Mouse (Mus musculus) brain, embryonic 18.5 days (tissue): Measurements from ENCODE around the gene Mynn.
"Not testable (repeated sequence)": the region's sequence is repeated elsewhere in the genome, so short reads cannot be mapped to it uniquely, and the experiment has no call there.

Experiments used
- DNase-seq: peaks from one replicate; pipeline ENCODE4 v3.0.0-alpha.2; 2012; ENCODE audit warnings: low read depth, low spot score

Mynn gene

DNA sequence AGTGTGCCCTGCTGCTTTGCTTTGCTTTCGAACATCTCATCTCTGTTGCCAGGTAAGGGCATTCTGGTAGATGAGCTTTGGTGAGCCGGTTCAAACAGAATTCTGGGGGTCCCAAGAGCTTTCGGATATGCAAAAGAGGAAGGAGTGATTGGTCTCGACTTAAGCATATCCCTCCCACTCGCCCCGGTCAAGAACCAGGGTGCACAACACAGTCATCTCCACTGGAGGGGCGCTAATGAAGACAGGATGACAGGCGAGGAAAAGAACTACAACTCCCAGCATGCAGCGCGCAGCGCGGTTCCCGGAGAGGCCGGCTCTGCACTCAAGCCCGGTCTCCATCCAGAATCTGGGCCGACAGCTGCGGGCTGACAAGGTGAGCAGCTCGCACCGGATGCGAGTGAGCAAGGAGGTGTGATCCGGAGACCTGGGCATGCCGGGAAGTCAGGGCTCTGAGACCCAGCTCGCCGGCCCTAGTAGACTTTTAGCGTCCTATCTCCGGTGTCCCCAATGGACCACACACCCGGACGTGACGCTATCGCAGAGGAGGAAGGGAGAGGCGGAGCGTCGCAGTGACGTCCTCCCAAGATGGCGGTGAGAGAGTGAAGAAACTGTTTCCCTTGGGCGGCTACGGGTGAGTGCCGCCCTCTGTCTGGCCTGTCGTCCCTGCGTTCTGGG, at the start of gene Mynn:
Gene Mynn, plus strand, starts transcription at position 1 of the 675 bp plus-strand sequence.
- DNase-seq = peak; percentile 94

DNA sequence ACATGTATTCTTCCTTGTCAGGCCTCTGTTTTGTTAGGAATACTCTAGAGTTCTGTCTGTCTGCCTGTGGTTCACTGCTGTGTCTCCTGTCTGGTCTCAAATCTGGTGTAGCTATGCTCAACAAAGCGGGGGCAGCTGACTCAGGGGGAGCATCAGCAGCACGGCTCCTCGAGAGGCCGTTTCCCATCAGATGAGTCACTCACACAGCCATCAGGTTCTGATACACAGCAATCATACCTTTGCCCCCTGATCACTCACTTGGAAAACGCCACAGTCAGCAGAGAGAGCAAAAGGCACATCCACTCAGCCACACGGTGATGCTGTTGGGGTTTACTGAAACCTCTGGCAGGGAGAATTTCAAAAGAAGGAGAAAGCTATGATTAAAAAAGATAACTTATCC, 48.1 kb upstream of the Mynn start:
- no peak for DNase-seq

DNA sequence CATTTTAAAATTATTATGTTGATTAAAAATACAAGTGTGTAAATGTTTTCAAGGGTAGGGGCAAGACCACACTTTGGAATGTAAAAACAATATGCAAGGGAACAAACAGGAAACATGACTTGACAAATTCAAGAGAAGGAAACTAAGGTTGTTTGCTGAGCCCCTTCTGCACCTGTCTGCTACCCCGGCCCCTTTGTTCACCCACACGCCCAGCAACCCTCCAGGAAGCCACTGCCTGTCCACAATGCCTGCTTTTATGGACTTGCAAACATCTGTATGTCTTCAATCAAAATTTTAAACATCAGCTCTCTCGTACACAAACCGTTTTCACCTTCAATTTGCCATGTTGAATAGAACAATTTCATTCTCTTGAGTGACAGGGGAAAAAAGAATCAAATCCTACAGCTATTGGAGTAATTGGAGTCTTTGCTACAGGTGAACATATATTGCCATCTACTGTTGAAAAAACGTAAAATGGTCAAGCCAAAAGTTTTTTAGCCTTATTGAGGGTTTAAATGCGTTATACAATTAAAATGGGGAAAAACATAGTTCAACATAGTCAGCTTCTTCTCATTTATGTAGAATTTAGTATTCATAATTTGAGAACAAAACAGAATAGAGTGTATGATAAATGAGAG, 41.1 kb upstream of the Mynn start:
- DNase-seq = no peak

DNA sequence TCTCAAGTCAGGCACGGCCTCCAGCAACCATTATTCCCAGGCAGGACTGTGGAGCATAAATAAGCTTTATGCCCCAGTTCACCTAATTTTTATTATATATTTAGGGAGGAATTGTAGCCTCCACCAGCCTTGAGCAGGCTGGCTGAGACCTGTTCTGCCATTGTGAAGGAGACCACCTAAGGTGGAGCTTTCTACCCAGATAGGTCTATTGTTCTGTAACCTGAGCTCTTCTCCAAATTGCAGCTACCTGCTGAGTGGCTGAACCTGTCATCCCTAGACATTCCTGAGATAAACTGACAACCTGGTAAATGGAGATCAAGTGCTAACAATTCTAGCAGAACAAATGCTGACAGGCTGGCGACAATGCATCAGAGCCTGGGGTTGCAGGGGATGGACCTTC, 35.5 kb upstream of the Mynn start:
- not testable (repeated sequence) for DNase-seq

DNA sequence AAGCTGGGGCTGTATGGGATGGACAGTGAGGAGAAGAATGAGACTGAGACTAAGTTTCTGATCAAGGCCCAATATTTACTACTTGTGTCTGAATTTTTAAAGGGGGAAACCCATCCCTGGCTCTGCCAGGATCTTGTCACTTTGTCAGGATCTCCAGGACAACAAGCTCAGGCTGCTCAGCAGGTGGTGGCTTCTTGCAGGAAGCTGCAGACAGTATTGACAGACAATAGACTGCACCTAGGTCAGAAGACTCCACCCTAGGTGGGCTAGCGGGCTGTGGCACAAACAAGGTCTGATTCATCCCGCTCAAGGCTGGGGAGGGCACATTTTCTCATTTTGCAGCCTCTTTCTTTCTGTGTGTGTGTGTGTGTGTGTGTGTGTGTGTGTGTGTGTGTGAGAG, 28.3 kb upstream of the Mynn start:
- DNase-seq = no peak

DNA sequence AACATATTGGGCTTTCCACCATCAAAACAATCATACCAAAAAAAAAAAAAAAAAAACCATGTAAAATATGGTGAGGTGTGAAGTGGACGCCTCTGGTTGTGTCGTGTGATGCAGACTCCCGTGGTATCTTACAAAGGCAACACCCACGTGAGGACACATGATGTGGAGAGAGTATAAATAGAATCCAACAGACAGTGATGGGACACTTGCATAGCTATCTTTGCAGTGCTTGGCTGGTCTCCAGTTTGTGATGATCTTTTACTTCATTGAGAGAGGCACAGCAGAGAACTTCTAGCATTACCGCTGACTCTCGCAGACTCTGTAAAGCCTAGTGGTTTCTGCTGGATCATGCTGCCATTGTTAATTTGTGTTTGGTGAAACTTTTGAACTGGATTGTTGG, 13.0 kb upstream of the Mynn start:
- DNase-seq = no peak

DNA sequence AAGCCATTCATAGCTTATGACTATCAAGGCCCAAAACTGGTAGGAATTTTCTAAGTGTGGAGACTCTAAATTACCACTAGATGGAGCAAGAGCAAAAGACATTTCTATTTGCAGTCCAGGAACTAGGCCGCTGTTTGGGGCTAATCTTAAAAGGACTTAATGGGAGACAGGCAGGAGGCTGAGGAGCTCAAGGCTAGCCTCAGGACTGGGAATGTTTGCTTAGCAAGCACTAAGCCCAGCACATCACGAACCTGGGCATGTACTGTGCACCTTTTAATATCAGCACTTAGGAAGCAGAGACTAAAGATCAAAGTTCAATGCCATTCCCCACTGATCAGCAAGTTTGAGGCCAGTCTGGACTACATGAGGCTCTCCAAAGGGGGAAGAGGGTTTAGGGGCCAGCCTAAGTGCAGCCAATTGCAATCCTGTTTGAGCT, 9.4 kb upstream of the Mynn start:
- no peak for DNase-seq

DNA sequence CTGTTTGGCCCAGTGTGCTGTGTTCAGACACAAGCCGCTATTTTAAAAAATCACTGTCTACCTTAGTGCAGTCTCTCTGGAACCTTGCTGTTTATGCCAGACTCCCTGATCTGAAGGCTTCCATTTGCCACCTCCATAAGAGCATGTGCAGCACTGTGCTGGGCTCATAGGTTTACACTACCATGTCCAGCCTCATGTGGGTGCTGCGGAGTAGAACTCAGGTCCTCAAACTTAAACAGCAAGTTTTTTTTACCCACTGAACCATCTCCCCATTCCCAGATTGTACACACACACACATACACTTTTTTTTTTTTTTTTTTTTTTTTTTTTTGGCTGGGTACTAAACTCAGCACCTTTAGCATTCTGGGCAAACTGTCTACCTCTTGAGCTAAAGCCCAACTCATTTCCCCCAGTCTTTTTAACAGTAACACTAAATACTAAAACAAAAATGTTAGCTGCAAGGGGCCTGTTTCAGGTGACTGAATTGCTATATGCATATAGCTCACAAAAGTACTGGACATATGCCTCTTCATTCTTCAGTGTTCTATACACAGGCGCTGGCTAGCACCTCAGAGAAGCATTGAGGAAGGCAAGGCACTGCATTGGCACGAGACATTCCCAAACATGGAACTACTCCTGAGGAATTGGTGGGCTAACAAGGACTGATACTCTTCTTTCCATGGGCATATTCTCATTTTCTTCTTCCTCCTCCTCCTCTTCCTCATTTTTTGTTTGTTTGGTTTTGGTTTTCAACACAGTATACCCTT, 8.0 kb upstream of the Mynn start:
- DNase-seq = no peak

DNA sequence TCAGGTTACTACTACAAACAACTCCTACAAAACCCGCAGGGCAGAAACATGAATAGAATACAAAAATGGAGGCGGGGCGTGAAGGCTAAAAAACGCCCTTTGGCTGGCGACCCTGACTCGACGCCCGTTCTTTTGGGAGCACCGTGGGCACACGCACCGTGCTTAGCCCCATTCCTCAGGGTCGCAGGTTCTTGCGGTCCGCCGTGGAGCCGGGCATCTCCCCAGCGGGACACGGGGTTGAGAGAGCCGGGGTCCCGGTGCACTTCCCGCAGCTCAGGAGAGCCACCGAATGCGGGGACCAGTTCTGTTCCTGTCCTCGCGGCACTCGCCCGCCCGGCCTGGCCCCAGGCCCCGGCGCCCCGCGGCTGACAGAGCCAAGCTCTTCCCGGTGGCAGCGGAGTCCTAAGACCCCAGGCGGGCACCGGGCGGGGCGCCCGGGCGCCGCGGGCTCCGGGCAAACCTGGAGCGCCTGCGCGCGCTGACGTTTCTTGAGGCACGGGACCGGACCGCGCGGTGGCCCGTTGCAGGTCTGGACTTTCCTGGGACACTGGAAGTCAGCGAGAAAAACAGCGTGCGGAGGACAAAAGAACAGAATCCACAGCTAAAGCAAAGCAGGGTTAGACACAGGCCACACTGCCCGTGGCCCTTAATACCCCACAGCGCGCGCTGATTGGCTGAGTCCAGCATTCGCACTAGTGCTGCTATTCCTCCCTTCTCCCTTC, 6.6 kb upstream of the Mynn start:
- no peak for DNase-seq

DNA sequence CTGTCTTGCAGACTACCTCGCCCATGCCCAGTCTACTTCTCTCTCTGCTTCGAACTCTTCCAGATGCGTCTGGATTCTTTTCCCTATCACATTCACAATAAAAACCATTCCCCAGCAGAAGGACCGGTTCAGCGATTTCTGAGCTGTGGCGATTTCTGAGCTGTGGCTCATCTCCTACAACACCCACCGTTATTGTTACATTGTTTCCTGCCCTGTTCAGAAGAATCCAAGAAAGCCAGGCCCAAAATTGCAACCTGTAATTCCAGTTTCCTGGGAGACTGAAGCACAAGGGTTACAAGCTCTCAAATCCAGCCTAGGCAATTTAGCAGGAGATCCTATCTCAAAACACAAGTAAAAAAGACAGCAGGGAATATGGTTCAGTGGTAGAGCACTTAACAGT, 4.6 kb upstream of the Mynn start:
- no peak for DNase-seq

DNA sequence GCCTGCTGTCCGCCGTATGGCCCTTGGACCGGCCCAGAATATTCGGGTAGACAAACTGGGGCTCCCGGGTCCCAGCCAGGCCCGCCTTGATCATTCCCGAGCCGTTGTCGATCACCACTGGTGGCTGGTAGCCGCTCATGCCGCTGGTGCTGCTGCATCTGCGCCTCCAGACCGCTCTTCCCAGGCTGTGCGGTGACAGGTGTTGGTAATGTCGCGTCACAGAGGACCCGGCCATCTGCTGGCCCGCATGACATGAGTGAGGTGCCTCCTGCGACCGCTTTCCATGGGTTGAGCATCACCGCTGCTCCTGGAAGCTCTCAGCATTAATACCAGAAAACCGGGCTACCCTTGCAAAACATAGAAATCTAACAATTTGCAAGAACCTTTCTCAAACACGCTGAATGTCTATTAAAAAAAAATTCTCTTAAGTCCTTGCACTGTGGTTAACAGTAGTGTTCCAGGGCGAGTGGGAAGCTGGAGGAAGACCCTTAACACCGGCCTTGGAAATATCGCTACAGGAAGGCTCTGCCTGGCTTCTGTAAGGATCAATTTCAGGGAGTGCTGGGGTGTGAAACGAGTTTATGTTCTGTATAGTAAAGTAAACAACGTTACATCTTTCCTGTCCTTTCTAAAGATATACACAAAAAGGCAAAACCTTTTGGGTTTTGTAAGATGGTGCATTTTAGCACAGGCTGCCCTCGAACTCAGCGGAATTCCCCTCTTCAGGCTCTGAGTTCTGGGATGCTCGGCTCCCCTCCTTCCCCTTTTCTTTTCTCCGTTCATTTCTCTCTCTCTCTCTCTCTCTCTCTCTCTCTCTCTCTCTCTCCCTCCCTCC, 1.9 kb upstream of the Mynn start, which contains the start of gene Actrt3:
Gene Actrt3, minus strand, starts transcription at position 229 of the 835 bp plus-strand sequence.
- DNase-seq = no peak

DNA sequence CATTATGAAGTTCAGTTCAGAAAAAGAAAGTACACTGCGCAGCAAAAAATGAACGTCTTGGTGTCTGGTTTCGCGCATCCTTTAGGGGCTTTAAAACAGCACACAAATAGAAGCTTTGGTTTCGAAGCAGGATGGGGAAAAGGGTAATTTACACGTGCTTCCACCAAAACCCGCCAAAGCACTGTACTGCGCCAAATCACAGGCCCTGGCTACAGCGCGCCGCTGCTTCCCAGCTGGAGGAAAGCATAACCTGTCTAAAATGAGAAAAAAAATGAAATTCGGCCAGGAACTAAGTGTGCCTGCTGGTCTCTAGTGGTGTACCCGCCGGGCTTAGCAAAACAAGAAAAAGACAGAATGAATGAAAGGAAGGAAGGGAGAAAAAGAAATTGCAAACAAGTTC, 1.1 kb upstream of the Mynn start:
- DNase-seq = no peak

DNA sequence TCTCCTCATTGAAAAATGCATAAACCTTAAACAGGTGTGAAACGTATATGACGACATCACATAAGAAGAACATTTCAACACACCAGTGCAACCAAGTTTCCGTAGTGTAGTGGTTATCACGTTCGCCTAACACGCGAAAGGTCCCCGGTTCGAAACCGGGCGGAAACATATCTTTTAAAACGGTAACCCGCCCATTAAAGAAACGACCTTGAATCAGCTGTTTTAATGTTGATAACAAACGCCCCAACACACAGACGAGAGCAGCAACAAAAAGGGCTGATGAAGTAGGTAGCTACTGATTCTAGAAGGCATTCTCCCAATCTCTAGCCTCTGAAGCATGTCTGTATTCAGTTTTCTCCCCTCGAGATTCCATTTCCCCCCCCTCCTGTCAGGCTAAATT, 690 bp upstream of the Mynn start:
- peak; percentile 57 for DNase-seq

DNA sequence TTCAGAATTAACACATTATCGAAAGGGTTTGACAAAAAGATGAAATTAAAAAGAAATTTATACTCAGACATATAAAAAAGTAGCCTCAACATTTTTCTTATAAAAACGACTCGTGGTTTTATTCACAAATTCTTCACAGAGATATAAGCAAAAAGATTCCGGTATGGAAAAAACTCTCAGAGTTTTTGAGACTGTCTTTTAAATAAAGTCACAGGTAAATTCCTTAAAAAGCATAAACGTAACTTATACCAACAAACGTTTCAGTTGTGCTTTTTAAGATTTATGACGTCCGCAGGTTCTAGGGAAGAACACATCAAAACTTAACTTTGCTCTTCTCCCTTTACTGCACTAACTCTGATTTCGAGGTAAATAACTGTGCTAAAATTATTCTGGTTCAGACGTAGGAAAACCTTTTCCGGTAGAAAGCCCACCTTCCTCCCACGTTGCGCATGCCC, 228 bp upstream of the Mynn start:
- DNase-seq = no peak

DNA sequence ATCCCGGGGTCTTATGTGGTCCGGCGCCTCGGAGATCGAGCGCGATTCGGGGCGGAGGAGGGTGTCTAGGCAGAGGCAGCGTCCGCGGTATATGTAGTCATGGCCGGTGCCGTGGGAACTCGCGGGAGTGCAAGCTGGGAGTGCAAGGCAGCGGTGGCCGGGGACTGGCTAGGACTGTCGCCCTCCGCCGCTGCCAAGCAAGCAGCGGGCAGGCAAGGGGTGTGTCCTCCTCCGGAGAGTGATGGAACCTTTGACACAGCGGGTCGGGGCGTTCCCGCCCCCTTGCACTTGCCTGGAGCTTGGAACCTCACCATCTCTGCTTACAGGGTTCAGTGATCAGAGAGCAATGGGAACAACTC, 854 bp downstream of the Mynn start:
- no peak for DNase-seq

DNA sequence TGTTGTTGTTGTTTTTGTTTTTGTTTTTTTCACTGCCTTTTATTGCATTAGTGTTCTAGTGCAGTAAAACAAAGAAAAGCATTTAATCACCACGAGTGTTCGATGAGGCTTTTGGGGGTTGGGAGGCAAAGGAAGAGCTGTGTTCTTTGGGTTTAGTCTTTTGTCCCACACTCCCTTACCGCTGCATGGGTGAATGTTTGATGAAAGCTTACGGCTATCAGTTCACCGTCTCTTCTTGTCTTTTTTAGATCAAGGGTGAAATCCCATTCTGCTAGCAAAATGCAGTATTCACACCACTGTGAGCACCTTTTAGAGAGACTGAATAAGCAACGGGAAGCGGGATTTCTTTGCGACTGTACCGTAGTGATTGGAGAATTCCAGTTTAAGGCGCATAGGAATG, 1.4 kb downstream of the Mynn start:
- DNase-seq = no peak

DNA sequence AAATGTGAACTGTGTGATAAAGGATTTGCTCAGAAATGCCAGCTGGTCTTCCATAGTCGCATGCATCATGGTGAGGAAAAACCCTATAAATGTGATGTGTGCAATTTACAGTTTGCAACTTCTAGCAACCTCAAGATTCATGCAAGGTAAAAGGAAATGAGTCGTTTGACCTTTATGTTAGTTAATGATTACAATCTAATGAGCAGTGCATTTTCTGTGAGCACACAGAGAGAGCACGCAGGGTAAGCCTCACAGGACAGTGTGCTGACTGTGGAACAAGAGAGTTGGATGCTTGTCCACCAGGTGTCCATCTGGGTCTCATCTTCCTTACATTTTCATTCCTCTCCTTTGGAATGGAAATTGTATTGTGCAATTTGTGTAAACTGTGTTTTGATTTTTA, 7.1 kb downstream of the Mynn start:
- no peak for DNase-seq

DNA sequence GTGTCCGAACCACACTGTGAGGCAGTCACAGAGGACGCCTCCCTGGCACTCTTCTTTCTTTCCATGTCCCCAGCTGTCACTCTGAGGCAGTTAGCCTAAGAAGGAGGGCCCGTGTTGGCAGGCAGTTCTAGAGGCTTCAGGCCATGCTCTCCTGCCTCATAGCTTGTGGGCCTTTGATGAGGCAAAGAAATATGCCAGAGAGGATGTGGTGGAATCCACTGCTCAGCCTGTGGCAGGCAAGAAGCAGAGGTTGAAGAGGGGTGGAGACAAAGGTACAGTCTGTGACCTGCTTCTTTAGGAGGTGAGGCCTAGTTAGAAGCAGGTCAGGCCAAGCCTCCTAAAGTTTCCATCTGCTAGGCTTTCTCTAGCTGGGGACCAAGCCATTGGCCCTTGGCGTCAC, 9.1 kb downstream of the Mynn start:
- no peak for DNase-seq

DNA sequence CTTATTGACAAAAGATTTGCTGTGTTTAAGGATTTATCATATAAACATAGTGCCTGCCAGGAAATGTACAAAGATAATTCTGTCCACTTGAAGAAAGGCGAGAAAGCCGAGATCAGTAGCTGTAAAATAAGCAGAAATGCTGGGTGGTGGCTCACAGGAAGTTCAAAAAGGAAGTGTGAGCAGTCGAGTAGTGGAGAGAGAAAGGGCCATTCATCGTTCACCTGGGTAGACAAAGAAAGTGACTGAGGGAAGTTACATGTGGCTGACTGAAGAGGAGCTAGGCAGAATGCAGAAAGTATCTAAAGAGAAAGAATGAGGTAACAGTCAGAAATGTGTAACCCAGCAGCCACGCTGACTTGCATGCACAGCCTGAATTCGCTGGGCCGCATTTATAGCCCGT, 18.3 kb downstream of the Mynn start:
- DNase-seq = no peak

DNA sequence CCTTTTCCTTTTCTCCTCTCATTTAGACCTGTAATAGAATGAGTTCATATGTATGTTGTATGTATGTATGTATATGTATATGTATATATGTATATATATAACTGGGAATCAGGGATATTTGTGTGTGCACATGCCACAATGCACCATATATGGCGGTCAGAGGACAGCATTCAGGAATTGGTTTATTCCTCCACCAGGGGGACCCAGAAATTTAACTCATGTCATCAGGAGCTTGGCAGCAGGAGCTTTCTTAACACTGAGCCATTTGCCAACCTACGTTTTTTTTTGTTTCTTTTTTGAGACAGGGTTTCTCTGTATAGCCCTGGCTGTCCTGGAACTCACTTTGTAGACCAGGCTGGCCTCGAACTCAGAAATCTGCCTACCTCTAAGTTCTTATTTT, 31.8 kb downstream of the Mynn start:
- no peak for DNase-seq

DNA sequence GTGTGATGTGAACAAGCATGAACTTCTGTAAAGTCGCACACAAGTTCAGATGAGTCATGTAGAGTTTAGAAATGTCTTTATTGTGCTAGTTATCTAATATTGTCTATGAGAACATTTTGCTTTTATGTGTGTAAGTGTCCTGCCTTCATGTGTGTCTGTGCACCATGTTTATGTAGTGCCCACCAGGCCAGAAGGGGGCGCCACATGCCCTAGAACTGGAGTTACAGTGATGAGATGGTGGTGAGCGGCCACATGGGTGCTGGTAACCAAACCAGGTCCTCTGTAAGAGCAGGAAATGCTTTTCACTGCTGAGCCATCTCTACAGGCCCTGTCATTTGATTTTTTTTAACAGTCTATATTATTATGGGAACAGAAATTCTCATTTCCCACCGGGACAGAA, 33.8 kb downstream of the Mynn start:
- no peak for DNase-seq
